Mouse (Mus musculus) CH12.LX (cell line): ENCODE results near the gene U2af1l4. TPM values are rescaled to one million over a fixed set of nuclear protein-coding genes. Genes with fewer than 3 reads are reported as not detected.
A peak's percentile ranks its signal among the peaks of the same experiment; 100 is the strongest.

Source experiments
- DNase-seq: peaks from one replicate; pipeline ENCODE4 v3.0.0-alpha.2; 2013; ENCODE audit errors: extremely low read depth
- H3K27ac ChIP-seq: 2 replicates; pipeline ENCODE4 v1.5.1; 2012; ENCODE audit warnings: low read depth, mild to moderate bottlenecking, control low read depth, moderate library complexity; ENCODE audit not compliant: insufficient read depth
- H3K27me3 ChIP-seq: replicated peaks from 2 replicates; pipeline ENCODE3; 2012; ENCODE audit warnings: inconsistent platforms
- H3K36me3 ChIP-seq, 2 experiments: replicated peaks in 1 of 2; 2 replicates each; pipeline versions ENCODE3 to v1.6.1; 2012; ENCODE audit warnings: inconsistent platforms in 1 of 2, low read length in 1 of 2, mild to moderate bottlenecking in 1 of 2, mixed read lengths in 1 of 2, moderate library complexity in 1 of 2; ENCODE audit not compliant: control insufficient read depth in 1 of 2, insufficient read depth in 1 of 2
- H3K4me1 ChIP-seq, 2 experiments: 2 replicates each; pipeline ENCODE4 v1.6.1; 2012; ENCODE audit warnings: inconsistent platforms in 1 of 2, moderate library complexity in 1 of 2; ENCODE audit not compliant: insufficient read depth in 2 of 2, control insufficient read depth in 1 of 2
- H3K4me2 ChIP-seq: 2 replicates; pipeline ENCODE4 v1.6.1; 2012; ENCODE audit warnings: low read depth, mild to moderate bottlenecking, control low read depth; ENCODE audit not compliant: poor library complexity, insufficient read depth, severe bottlenecking
- H3K4me3 ChIP-seq, 3 experiments: fragments of 150-350 bp in 1 of 3; sonication (generic) in 1 of 3; replicated peaks in 1 of 3; 2 replicates each; pipeline versions ENCODE3 to v1.5.1; 2011 to 2012; ENCODE audit warnings: low read depth in 2 of 3, low read length in 2 of 3, mild to moderate bottlenecking in 2 of 3, moderate library complexity in 2 of 3, control low read depth in 1 of 3, improper control_type of control experiment in 1 of 3, inconsistent platforms in 1 of 3, mixed read lengths in 1 of 3; ENCODE audit not compliant: poor library complexity in 1 of 3
- H3K79me2 ChIP-seq: replicated peaks from 2 replicates; pipeline ENCODE4 v1.6.1; 2012; ENCODE audit warnings: mild to moderate bottlenecking, moderate library complexity; ENCODE audit not compliant: control insufficient read depth, poor library complexity, insufficient read depth, severe bottlenecking; ENCODE audit errors: extremely low read depth
- H3K9ac ChIP-seq: 2 replicates; pipeline ENCODE4 v1.6.1; 2012; ENCODE audit warnings: low read depth, mild to moderate bottlenecking, control low read depth, moderate library complexity; ENCODE audit not compliant: insufficient read depth
- H3K9me3 ChIP-seq: replicated peaks from 2 replicates; pipeline ENCODE3; 2012; ENCODE audit warnings: low read length, inconsistent platforms, mixed read lengths
- CTCF ChIP-seq, 2 experiments: IDR thresholded peaks in 1 of 2; conservative IDR thresholded peaks in 1 of 2; 2 replicates each; pipeline ENCODE4 v1.5.1; 2011 to 2012; ENCODE audit warnings: low read depth in 2 of 2, low read length in 2 of 2, improper control_type of control experiment in 1 of 2, inconsistent platforms in 1 of 2, mild to moderate bottlenecking in 1 of 2, moderate library complexity in 1 of 2
- ETS1 ChIP-seq: conservative IDR thresholded peaks from 2 replicates; pipeline ENCODE4 v1.6.1; 2012; ENCODE audit warnings: low read depth, mild to moderate bottlenecking, inconsistent platforms, low read length, improper control_type of control experiment, moderate library complexity
- MEF2A ChIP-seq: IDR thresholded peaks from 2 replicates; pipeline ENCODE4 v1.6.1; 2014; ENCODE audit warnings: low read depth, mild to moderate bottlenecking, inconsistent platforms, low read length, improper control_type of control experiment, borderline replicate concordance
- MXI1 ChIP-seq: IDR thresholded peaks from 2 replicates; pipeline ENCODE4 v1.6.1; 2011; ENCODE audit warnings: mild to moderate bottlenecking, low read depth, low read length, improper control_type of control experiment
- NELFE ChIP-seq: IDR thresholded peaks from 2 replicates; pipeline ENCODE4 v1.6.1; 2011; ENCODE audit warnings: low read depth, low read length, improper control_type of control experiment
- POLR2AphosphoS2 ChIP-seq: IDR thresholded peaks from 2 replicates; pipeline ENCODE4 v1.6.1; 2011; ENCODE audit warnings: low read depth, low read length, improper control_type of control experiment
- SIN3A ChIP-seq: IDR thresholded peaks from 2 replicates; pipeline ENCODE4 v1.6.1; 2012; ENCODE audit warnings: low read length, improper control_type of control experiment, inconsistent platforms
- USF1 ChIP-seq: IDR thresholded peaks from 2 replicates; pipeline ENCODE4 v1.6.1; 2014; ENCODE audit warnings: low read depth, mild to moderate bottlenecking, inconsistent platforms, low read length, improper control_type of control experiment
- ZMIZ1 ChIP-seq: IDR thresholded peaks from 2 replicates; pipeline ENCODE4 v1.6.1; 2012; ENCODE audit warnings: low read depth, mild to moderate bottlenecking, inconsistent platforms, low read length, improper control_type of control experiment
- ZNF384 ChIP-seq: IDR thresholded peaks from 2 replicates; pipeline ENCODE4 v1.6.1; 2012; ENCODE audit warnings: low read depth, low read length, improper control_type of control experiment, inconsistent platforms
- dilution Hi-C: fragments of 300-500 bp; cut with MboI; formaldehyde crosslinking; loops from 2 replicates; pipeline ENCODE4 v1.14.3; 2020; ENCODE audit warnings: low sequenced_read_pairs; ENCODE audit not compliant: extremely low pct_unique_long_range_greater_than_20kb, extremely low pct_ligation_motif_present
- in situ Hi-C: fragments of 300-500 bp; cut with MboI; formaldehyde crosslinking; loops from 3 replicates; pipeline ENCODE4 v1.14.3; 2019; ENCODE audit warnings: low sequenced_read_pairs, low pct_ligation_motif_present, low pct_unique_long_range_greater_than_20kb, mixed read lengths
- polyA plus RNA-seq: library from polyadenylated mRNA; unstranded; fragments of >175 nt; gene quantifications from 2 replicates; pipeline ENCODE4 v1.2.1, GENCODE M21; 2012; ENCODE audit warnings: low read depth; ENCODE audit not compliant: insufficient read length
- total RNA-seq, 2 experiments: library from RNA; depleted of rRNA; stranded (reverse); fragments of 300-350 nt in 1 of 2; fragments of >200 nt in 1 of 2; gene quantifications; 2 replicates each; pipeline ENCODE4 v1.2.3; 2012 to 2014

Gene U2af1l4
- total and polyA plus RNA-seq, 3 experiments = 51.5 to 60.8 (median 56.7) TPM

DNA sequence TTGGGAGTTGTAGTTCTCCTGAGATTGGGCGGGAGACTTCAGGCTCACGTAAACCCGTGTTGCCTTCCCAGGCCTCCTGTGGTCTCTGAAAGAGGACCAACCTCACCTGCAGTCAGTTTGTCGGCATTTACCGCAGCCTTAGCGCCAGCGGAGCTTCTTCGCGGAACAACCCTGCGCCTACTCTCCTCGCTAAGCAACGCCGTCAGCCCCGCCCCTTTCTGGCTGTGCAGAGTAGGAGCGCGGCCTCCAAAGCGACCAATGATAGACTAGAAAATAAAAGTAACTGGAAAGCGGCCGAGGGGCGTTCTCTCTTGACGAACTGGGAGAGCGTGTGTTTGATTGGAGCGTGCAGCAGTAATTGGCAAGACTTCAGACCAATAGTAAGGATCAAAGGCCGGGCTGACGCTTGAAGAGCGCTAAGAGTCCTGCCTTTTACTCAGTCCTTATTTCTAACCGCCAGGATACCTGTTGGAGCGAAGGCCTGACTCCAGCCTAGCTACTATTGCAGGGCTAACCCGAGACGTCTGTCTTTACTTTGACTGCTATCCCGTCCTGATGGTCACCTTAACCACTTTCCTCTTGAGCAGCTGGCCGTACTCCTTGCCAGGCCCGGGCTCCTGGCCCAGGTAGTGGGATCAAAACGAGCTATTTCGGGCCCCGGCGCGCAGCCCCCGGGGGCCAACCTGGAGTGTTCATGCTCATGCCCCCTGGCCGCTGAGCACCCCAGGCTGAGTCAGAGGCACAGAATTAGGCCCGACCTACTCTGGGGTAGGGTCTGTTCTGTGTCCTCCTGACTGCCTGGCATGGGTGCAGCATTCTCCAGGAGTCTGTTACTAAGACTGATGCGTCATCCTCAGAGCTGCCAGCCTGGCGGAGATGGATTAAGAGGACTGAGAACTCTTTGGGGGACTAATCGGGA is 10.7 kb upstream of the U2af1l4 start, which contains the start of the genes Hspb6 and Proser3 (continued):
- TF ChIP-seq ZMIZ1 (peak; percentile 95), ZNF384 (no peak), CTCF (conservative IDR thresholded peaks at IDR 0.05 in 1 of 2, IDR thresholded peaks at IDR 0.05 in 1 of 2; ENCODE audit: low read depth in 2 of 2, low read length in 2 of 2) (no peak), ETS1 (0 out of 2 replicates have a peak, but pooled peaks have one; percentile 18), NELFE (peak; percentile 98)

DNA sequence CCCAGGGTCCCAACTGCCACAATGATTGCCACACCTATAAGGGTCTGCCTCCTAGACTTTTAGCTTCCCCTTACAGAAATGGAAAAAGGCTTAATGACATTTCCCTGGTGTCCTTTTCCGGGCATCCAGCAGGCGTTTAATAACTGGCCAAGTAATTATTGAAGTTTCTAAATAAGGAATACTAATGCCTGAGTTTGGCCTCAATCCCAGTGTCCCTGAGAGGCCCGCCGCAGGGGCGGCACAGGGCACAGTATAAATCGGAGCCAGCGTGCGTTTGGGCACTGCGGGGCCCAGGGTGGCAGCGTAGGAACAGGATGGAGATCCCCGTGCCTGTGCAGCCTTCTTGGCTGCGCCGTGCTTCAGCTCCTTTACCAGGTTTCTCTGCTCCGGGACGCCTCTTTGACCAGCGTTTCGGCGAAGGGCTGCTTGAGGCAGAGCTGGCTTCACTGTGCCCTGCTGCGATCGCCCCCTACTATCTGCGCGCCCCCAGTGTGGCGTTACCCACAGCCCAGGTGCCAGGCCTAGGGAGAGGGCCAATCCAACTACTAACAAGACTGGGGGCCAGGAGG is 10.0 kb upstream of the U2af1l4 start:
- dilution Hi-C loops = no loop called here
- peaks cover 32 to 55% of the 10 kb centered on the region in 2 experiments for H3K36me3 ChIP-seq
- H3K9me3 ChIP-seq = no peaks in the 10 kb centered on the region
- peak overlapping the region; percentile 54 to 71 (median 70) for H3K4me3 ChIP-seq
- DNase-seq = no peak
- H3K4me2 ChIP-seq = peak overlapping the region; percentile 82
- peak overlapping the region; percentile 83 for H3K9ac ChIP-seq
- peak; percentile 3; the same call in 1 of the 2 replicates for TF ChIP-seq SIN3A
- no peak for TF ChIP-seq MEF2A
- TF ChIP-seq MXI1 = 0 out of 2 replicates have a peak, but pooled peaks have one; percentile 60
- TF ChIP-seq, all 38 proteins: peak for 2
- Histone ChIP-seq H3K27ac (peak overlapping the region; percentile 48), H3K4me1 (peaks cover 5 to 29% of the 10 kb centered on the region in 2 experiments; a peak in 3 of 4 replicates), H3K79me2 (peaks cover 1% of the 10 kb centered on the region), H3K27me3 (no peaks in the 10 kb centered on the region)
- in situ Hi-C loops = no loop called here

DNA sequence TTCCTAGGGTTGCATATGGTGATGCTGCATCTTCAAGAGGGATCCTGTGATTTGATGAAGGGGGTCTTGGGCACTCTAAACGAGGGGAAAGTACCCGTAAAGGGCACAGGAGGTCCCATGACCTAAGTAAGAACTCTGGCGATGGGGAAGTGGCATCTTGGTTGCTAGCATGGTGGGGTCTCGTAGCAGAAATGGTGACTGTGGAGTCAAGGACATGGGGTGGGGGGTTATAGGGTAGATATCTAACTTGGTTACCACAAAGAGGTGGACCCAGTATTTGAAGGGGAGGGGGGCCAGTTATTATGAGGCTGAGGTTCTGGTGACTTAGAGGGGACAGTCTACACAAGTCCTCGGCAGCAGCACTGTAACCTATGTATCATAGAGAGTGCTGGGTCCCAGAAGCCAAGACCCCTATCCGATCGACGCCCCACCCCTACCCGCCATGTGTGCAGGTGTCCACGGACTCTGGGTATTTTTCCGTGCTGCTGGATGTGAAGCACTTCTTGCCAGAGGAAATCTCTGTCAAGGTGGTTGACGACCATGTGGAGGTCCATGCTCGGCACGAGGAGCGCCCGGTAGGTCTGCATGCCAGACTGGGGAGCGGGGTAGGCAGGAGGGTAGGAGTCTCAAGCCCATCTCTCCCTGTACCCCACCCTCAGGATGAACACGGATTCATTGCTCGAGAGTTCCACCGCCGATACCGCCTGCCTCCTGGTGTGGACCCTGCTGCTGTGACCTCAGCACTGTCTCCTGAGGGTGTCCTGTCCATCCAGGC is 9.1 kb upstream of the U2af1l4 start:
- no peak for DNase-seq
- peaks cover 10% of the 10 kb centered on the region for H3K79me2 ChIP-seq
- peaks cover 5 to 37% of the 10 kb centered on the region in 2 experiments; a peak in 3 of 4 replicates for H3K4me1 ChIP-seq
- dilution Hi-C loops = no loop called here
- peak overlapping the region; percentile 83; the same call in 1 of the 2 replicates for H3K9ac ChIP-seq
- peaks cover 32 to 51% of the 10 kb centered on the region in 2 experiments for H3K36me3 ChIP-seq
- no peaks in the 10 kb centered on the region for H3K9me3 ChIP-seq
- H3K27me3 ChIP-seq = no peaks in the 10 kb centered on the region
- TF ChIP-seq POLR2AphosphoS2 = peak; percentile 41; the same call in 1 of the 2 replicates
- no peak for TF ChIP-seq USF1
- in situ Hi-C loops = no loop called here
- peak overlapping the region in 1 of 3 experiments; percentile 71 for H3K4me3 ChIP-seq
- H3K4me2 ChIP-seq = 0 out of 2 replicates have a peak overlapping the region, but pooled peaks have one; percentile 82
- no peak overlapping the region for H3K27ac ChIP-seq
